Mouse (Mus musculus) embryonic facial prominence, embryonic 15.5 days (tissue): ENCODE measurements at regions not wholly inside any gene's neighbourhood (a gene's known extent, or its start where the extent isn't known, plus 50 kb on each side); places are given as distances from the start of the nearest gene placed in this dataset.
A peak's percentile ranks its signal among the peaks of the same experiment; 100 is the strongest.

ENCODE experiments used
- ATAC-seq: fragments of 200-750 bp; cut with Nextera tagmentation; 2 replicates; pipeline ENCODE4 v1.8.0; 2017; ENCODE audit warnings: low read depth, moderate TSS enrichment; ENCODE audit not compliant: insufficient number of reproducible peaks, low FRiP score, low TSS enrichment
- H3K27ac ChIP-seq: fragments of 300-500 bp; sonication (generic); replicated peaks from 2 replicates; pipeline ENCODE4 v1.5.1; 2015; ENCODE audit warnings: mild to moderate bottlenecking, inconsistent platforms
- H3K27me3 ChIP-seq: fragments of 300-500 bp; sonication (generic); 2 replicates; pipeline ENCODE4 v1.6.1; 2015; ENCODE audit warnings: inconsistent platforms
- H3K36me3 ChIP-seq: fragments of 300-500 bp; sonication (generic); 2 replicates; pipeline ENCODE4 v1.6.1; 2015; ENCODE audit warnings: mild to moderate bottlenecking, inconsistent platforms
- H3K4me1 ChIP-seq: fragments of 300-500 bp; sonication (generic); 2 replicates; pipeline ENCODE4 v1.6.1; 2015; ENCODE audit warnings: inconsistent platforms
- H3K4me2 ChIP-seq: fragments of 300-500 bp; sonication (generic); replicated peaks from 2 replicates; pipeline ENCODE4 v1.6.1; 2015; ENCODE audit warnings: mild to moderate bottlenecking, inconsistent platforms
- H3K4me3 ChIP-seq: fragments of 300-500 bp; sonication (generic); replicated peaks from 2 replicates; pipeline ENCODE4 v1.5.1; 2015; ENCODE audit warnings: mild to moderate bottlenecking, inconsistent platforms
- H3K9ac ChIP-seq: fragments of 300-500 bp; sonication (generic); 2 replicates; pipeline ENCODE4 v1.6.1; 2015; ENCODE audit warnings: inconsistent platforms
- H3K9me3 ChIP-seq: fragments of 300-500 bp; sonication (generic); replicated peaks from 2 replicates; pipeline ENCODE4 v1.6.1; 2016; ENCODE audit warnings: inconsistent platforms
- WGBS: fragments of 180-500 bp; shearing (Covaris S2); methylation state at CpG from one replicate; pipeline ENCODE4 v1.1.7; 2015; 5-methylcytosine and 5-hydroxymethylcytosine counted together

DNA sequence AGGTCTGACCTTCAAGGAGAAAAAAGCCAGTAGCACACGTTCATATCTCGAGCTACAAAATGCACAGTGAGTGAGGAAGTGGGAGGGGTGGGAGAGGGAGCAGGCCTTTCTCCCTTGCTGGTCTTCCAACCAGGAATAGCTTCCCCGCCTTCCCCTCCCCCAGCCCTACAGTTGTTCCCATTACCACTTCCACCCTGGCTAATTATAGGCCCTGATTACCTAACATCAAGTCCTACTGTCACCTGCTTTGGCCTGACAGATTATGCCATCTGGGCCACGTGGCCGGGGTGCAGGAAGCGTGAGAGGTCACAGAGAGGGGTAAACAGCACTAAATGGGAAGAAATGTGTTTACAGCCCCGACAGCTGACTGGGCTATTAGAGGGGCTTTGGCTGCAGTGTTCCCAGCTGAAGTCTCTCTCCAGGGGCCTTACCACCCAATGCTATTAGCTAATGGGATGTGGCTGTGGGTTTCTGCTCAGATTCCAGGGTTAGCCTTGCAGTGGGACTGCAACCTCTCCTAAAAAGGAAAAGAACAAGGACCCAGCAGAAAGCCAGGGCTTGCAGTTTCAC lies 138.6 kb upstream of the Cpeb2 start:
- Histone ChIP-seq H3K27me3 (no peaks in the 10 kb centered on the region), H3K27ac (no peak overlapping the region), H3K4me3 (no peak overlapping the region), H3K4me1 (0 out of 2 replicates have a peak, but pooled peaks cover 3% of the 10 kb centered on the region), H3K9me3 (no peaks in the 10 kb centered on the region), H3K36me3 (no peaks in the 10 kb centered on the region), H3K4me2 (no peak overlapping the region), H3K9ac (no peak overlapping the region)
- WGBS: 18% methylated on average over 7 of the region's 7 CpGs
- ATAC-seq: peak; percentile 65; the same call in 1 of the 2 replicates

DNA sequence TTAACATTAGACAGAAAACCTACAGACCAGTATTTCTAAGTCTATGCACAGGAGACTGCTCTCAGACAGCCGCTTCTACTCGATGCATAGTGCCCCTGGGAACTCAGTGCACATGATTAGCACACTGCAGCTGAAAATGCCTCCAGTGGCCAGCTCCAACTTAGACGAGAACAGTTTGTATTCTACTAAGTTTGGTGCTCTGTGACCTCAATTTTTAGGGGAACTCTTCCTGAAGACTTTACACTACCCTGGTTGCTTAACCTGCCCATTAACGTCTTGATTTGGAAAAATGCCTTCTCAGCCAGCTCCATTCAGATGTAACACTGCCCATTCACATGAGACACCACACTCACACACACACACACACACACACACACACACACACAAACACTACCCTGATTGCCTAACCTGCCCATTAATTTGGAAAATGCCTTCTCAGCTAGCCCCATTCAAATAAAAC lies 130.9 kb upstream of the Cpeb2 start:
- Histone ChIP-seq H3K27me3 (no peaks in the 10 kb centered on the region), H3K4me1 (peaks cover 8% of the 10 kb centered on the region), H3K4me2 (no peak overlapping the region), H3K36me3 (no peaks in the 10 kb centered on the region), H3K9ac (no peak overlapping the region), H3K9me3 (no peaks in the 10 kb centered on the region), H3K27ac (no peak overlapping the region), H3K4me3 (no peak overlapping the region)
- no peak for ATAC-seq
- WGBS: 31% methylated on average over 4 of the region's 4 CpGs

DNA sequence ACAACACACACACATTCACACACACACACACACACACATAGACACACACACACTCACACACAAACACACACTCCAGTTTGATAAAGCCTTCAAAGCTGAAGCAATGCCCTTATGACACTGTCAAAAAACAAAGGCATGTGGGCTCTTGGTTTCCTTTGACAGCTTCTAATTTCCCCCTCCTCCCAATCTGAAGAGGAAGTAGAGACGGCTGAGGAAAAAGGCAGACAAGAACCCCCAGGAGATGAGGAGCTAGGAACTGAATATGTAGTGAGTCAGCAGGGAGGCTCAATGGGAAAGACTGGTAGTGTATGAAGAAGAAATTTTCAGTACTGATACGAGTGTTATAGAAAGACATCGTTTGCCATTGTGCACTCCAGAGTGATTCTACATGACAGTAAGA lies 130.4 kb upstream of the Cpeb2 start:
- H3K9ac ChIP-seq: no peak overlapping the region
- no peak overlapping the region for H3K27ac ChIP-seq
- H3K4me2 ChIP-seq: no peak overlapping the region
- H3K9me3 ChIP-seq: no peaks in the 10 kb centered on the region
- WGBS: 53% methylated on average over 3 of the region's 3 CpGs
- H3K4me1 ChIP-seq: peaks cover 8% of the 10 kb centered on the region
- no peak overlapping the region for H3K4me3 ChIP-seq
- ATAC-seq: no peak
- H3K36me3 ChIP-seq: no peaks in the 10 kb centered on the region
- no peaks in the 10 kb centered on the region for H3K27me3 ChIP-seq

DNA sequence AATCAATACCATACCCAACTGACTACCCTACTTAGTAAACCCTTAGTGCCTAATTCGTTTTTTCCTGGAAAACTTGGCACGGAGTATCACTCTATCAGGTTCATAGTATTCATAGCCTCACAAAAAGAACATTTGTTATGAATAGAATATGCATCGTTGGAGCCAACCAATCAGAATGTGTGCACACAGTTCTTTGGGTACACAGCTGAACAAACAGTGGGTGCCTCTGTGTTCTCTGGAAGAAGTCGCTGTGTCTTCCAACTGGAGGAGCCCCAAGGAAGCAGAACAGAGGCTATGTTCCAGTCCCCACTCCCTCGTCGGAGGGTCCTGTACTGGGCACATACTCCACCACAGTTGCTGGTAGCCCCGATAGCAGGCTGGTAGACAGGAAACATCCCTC lies 129.2 kb upstream of the Cpeb2 start:
- Histone ChIP-seq H3K4me2 (no peak overlapping the region), H3K4me1 (peaks cover 8% of the 10 kb centered on the region), H3K4me3 (no peak overlapping the region), H3K27ac (no peak overlapping the region), H3K9ac (no peak overlapping the region), H3K27me3 (no peaks in the 10 kb centered on the region), H3K36me3 (no peaks in the 10 kb centered on the region), H3K9me3 (no peaks in the 10 kb centered on the region)
- ATAC-seq: no peak
- 81% methylated on average over 7 of the region's 7 CpGs for WGBS

DNA sequence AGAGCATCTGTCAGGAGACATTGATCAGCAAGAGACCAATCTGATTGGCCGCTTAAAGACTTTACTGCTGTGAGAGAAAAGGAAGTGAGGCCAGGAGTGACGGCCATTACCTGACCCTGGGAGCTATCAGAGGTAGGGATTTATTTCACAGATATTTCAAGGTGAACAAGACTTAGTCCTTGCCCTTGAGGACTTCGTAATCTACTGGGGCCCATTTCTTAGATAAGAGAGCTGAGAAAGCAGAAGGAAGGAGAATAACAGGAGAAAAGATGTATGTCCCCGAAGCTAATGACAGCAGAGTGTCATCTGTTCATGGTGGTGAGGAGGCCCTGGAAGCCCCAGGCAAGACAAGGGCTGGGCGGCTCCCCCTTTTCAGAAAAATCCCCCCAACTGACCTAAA lies 127.4 kb upstream of the Cpeb2 start:
- no peaks in the 10 kb centered on the region for H3K9me3 ChIP-seq
- no peak overlapping the region for H3K27ac ChIP-seq
- no peak overlapping the region for H3K4me3 ChIP-seq
- no peak for ATAC-seq
- no peak overlapping the region for H3K4me2 ChIP-seq
- no peaks in the 10 kb centered on the region for H3K27me3 ChIP-seq
- 71% methylated on average over 5 of the region's 5 CpGs for WGBS
- H3K9ac ChIP-seq: no peak overlapping the region
- H3K36me3 ChIP-seq: no peaks in the 10 kb centered on the region
- peaks cover 8% of the 10 kb centered on the region for H3K4me1 ChIP-seq

DNA sequence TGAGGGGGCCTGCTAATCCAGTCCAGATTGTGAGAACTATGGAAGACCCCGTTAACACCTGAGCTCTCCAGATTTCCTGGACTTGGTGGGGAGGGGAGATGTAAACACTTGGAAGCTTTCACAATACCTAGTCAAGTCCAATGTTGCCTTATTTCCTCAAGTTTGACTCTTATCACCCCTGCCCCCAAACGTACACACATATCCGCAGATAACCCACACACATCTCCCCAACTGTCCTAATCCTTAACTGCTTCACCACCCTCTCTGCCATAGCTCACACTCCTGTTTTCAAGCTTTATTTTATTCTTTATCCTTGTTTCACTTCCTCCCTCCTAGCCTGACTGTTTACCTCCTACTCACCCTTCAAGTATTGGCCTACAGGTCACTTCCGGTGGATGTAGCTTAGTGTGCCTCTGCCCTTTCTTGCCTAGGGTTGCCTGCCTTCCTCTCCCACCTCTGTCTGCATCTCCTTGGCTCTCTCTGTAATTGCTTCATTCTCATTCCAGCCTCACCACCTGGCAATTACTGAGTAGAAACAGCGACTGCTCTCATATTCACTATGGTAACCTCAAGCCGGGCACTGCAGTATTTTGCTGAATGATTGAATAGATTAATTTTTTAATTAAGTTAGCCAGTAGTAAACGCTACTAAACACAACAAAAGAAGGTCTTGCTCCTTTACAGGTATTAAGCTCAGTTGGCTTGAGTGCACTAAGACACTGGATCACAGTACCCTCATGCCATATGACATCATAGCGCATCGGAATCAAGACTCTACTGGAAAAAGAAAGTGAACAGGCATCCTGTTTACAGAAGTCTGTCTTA lies 125.3 kb upstream of the Cpeb2 start:
- no peak overlapping the region for H3K4me2 ChIP-seq
- H3K27ac ChIP-seq: no peak overlapping the region
- H3K9ac ChIP-seq: no peak overlapping the region
- no peaks in the 10 kb centered on the region for H3K9me3 ChIP-seq
- no peaks in the 10 kb centered on the region for H3K36me3 ChIP-seq
- ATAC-seq: no peak
- no peaks in the 10 kb centered on the region for H3K27me3 ChIP-seq
- no peak overlapping the region for H3K4me3 ChIP-seq
- WGBS: 75% methylated on average over 9 of the region's 9 CpGs
- peaks cover 8% of the 10 kb centered on the region for H3K4me1 ChIP-seq

DNA sequence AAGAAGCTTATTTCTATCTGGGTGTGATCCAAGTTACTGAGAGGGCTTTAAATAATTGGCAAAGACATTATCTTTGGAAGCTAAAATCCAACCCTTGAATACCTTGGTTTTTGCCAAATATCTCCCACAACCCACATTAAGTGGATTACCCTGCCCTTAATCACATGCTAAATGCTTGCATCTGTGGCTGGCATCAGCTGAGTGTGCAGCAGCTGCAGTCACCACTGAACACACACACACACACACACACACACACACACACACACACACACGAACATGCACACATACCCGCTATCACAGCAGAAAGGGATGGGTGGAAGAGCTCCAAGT lies 124.7 kb upstream of the Cpeb2 start:
- 63% methylated on average over 2 of the region's 2 CpGs for WGBS
- Histone ChIP-seq H3K36me3 (no peaks in the 10 kb centered on the region), H3K4me2 (no peak overlapping the region), H3K27me3 (no peaks in the 10 kb centered on the region), H3K9ac (no peak overlapping the region), H3K4me1 (peaks cover 2% of the 10 kb centered on the region; the same call in 1 of the 2 replicates), H3K27ac (no peak overlapping the region), H3K9me3 (no peaks in the 10 kb centered on the region), H3K4me3 (no peak overlapping the region)
- 0 out of 2 replicates have a peak, but pooled peaks have one; percentile 43 for ATAC-seq

DNA sequence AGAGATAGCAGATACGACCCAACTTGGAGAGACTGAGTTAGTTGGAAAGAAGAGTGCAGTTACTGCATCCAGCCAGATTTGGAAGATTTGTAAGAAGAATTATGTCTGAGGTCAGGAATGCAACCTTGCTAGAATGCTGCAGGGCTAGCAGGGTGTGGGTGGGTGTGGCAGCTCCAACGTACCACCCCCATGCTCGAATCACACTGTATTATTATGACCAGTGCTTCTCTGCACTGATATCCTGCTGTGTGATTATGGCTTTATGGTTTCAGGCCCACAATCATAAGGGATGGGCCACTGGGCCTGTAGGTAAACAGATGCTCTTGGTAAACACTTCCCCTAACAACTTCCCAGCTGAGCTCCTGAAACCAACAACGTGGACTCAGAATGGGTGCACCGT lies 122.8 kb upstream of the Cpeb2 start:
- WGBS: 65% methylated on average over 5 of the region's 5 CpGs
- Histone ChIP-seq H3K4me2 (no peak overlapping the region), H3K27ac (no peak overlapping the region), H3K4me1 (no peaks in the 10 kb centered on the region), H3K9ac (no peak overlapping the region), H3K27me3 (no peaks in the 10 kb centered on the region), H3K9me3 (no peaks in the 10 kb centered on the region), H3K36me3 (no peaks in the 10 kb centered on the region), H3K4me3 (no peak overlapping the region)
- ATAC-seq: peak; percentile 67; the same call in 1 of the 2 replicates

DNA sequence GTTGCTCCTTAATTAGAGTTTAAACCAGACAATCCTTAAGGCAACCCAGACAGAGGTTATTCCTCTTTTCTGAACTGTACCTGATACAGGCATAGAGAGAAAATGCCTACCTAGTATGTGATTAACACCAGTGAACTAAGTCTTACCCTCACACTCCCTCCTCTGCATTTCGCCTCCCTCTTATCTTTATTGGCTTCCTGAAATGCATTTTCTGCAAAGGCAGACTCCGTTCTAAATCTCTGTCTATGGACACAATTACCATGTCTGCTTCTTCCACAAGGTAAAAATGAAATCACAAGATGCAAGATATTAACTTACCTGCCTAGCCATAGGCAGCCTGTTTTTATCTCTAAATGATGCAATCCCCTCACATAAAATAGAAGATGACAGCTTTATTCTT lies 121.2 kb upstream of the Cpeb2 start:
- ATAC-seq: no peak
- WGBS: 66% methylated on average over 2 of the region's 2 CpGs
- Histone ChIP-seq H3K4me3 (no peak overlapping the region), H3K27ac (no peak overlapping the region), H3K9me3 (no peaks in the 10 kb centered on the region), H3K4me2 (no peak overlapping the region), H3K27me3 (no peaks in the 10 kb centered on the region), H3K36me3 (no peaks in the 10 kb centered on the region), H3K4me1 (no peaks in the 10 kb centered on the region), H3K9ac (no peak overlapping the region)

DNA sequence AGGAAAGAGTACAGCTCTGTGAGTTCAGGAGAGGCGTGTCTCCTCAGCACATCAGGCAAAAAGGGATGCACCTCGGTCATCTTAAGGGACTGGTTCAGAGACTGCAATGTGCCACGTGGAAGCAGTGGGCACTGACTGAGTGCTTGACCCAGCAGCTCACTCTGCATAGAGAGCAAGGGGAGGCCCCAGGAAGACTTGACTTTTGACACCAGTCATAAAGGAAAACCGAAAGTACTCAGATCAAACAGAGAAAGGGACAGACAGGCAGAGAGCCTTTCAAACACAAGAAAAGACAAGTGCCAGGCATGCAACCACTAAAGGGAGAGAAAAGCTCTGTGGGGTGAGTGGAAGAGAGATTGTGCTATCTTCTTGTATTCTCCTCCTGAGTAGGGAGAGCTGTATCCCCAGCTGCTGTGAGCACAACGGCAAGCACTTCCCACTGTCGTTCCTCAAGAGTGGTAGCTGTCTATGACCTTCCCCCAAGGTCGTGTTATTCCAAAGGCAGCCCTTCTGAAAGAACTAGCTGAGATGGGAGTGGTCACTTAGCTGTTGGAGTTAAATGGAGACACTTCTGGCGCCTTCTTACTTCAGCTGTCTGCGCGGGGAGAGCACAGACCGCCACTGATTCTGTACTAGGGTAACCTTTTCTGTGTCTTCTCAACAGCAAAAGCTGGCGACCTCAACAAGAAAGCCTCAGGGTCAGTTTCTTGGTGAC lies 119.4 kb upstream of the Cpeb2 start:
- Histone ChIP-seq H3K36me3 (no peaks in the 10 kb centered on the region), H3K27ac (no peak overlapping the region), H3K9me3 (no peaks in the 10 kb centered on the region), H3K4me1 (no peaks in the 10 kb centered on the region), H3K4me3 (no peak overlapping the region), H3K4me2 (no peak overlapping the region), H3K9ac (no peak overlapping the region), H3K27me3 (no peaks in the 10 kb centered on the region)
- WGBS: 78% methylated on average over 12 of the region's 12 CpGs
- ATAC-seq: no peak

DNA sequence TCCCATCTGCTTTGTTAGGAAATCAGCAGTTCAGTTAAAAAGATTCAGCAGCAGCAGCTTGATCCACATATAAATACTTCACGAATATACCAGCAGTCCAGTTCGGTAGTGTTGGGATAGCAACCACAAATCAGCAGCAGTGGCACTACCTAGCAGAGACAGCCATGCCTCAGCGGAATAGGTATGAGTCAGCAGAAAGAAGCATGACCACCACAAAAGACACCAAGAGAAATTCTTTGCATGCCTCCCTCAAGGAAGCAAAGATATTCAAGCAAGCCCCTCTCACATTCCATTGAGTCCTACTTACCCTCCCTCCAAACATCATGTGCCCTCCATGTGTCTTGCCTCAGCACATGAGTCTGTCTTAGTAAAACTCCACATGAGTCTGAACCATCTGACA lies 117.5 kb upstream of the Cpeb2 start:
- Histone ChIP-seq H3K27me3 (no peaks in the 10 kb centered on the region), H3K27ac (no peak overlapping the region), H3K9ac (no peak overlapping the region), H3K36me3 (no peaks in the 10 kb centered on the region), H3K4me2 (no peak overlapping the region), H3K4me1 (no peaks in the 10 kb centered on the region), H3K4me3 (no peak overlapping the region), H3K9me3 (no peaks in the 10 kb centered on the region)
- WGBS: 81% methylated on average over 3 of the region's 3 CpGs
- ATAC-seq: no peak
